Mouse (Mus musculus): ENCODE data around the gene Adgrf4. TPM values are rescaled to one million over a fixed set of nuclear protein-coding genes. Genes with fewer than 3 reads are reported as not detected.

The Adgrf4 gene
- 3.6 and 4.4 TPM in 2 replicates for polyA plus RNA-seq (2012; rRNA removed)

GRCm38 (mm10) chr17:42692136-42692535, at the start of gene Adgrf4:
Adgrf4 (minus strand) TSS chr17:42692284.
- no peaks in the 10 kb centered on the region for H3K4me1 ChIP-seq (ENCODE audit: control insufficient read depth, insufficient read depth, low read length)
- no peak within 1 kb of the TSS for H3K27ac ChIP-seq (ENCODE audit: insufficient read depth, low read length)
- TF ChIP-seq CTCF (IDR thresholded peaks at IDR 0.05; ENCODE audit: extremely low read depth, insufficient read depth, low read length) (no peak), POLR2A (IDR thresholded peaks at IDR 0.05; ENCODE audit: extremely low read depth, insufficient read depth, low read length) (no peak)
- H3K4me3 ChIP-seq (ENCODE audit: insufficient read depth, low read length), result no peak within 1 kb of the TSS

- Histone ChIP-seq H3K4me1 (ENCODE audit: control insufficient read depth, insufficient read depth, low read length) (no peaks in the 10 kb centered on the region), H3K4me3 (ENCODE audit: insufficient read depth, low read length) (no peak within 1 kb of the TSS), H3K27ac (ENCODE audit: insufficient read depth, low read length) (no peak within 1 kb of the TSS; the same call in 1 of the 2 replicates)
- TF ChIP-seq CTCF (IDR thresholded peaks at IDR 0.05; ENCODE audit: extremely low read depth, insufficient read depth, low read length) (no peak), POLR2A (IDR thresholded peaks at IDR 0.05; ENCODE audit: extremely low read depth, insufficient read depth, low read length) (no peak)
These were observed 49.7 kb upstream of the Adgrf4 start, which contains the start of gene Adgrf2 for GRCm38 (mm10) chr17:42741801-42742217. Adgrf2 (minus strand) TSS chr17:42742179.

- no peak overlapping the region for H3K4me3 ChIP-seq (ENCODE audit: insufficient read depth, low read length)
- H3K27ac ChIP-seq (ENCODE audit: insufficient read depth, low read length), result no peak overlapping the region
- TF ChIP-seq CTCF (IDR thresholded peaks at IDR 0.05; ENCODE audit: extremely low read depth, insufficient read depth, low read length) (no peak), POLR2A (IDR thresholded peaks at IDR 0.05; ENCODE audit: extremely low read depth, insufficient read depth, low read length) (no peak)
- no peaks in the 10 kb centered on the region for H3K4me1 ChIP-seq (ENCODE audit: control insufficient read depth, insufficient read depth, low read length)
These were observed 46.7 kb upstream of the Adgrf4 start for GRCm38 (mm10) chr17:42738794-42739193.

GRCm38 (mm10) chr17:42717161-42717560, 25.1 kb upstream of the Adgrf4 start:
- Histone ChIP-seq H3K4me3 (ENCODE audit: insufficient read depth, low read length) (no peak overlapping the region), H3K27ac (ENCODE audit: insufficient read depth, low read length) (no peak overlapping the region), H3K4me1 (ENCODE audit: control insufficient read depth, insufficient read depth, low read length) (no peaks in the 10 kb centered on the region)
- TF ChIP-seq CTCF (IDR thresholded peaks at IDR 0.05; ENCODE audit: extremely low read depth, insufficient read depth, low read length) (0 out of 2 replicates have a peak, but pooled peaks have one; percentile 16), POLR2A (IDR thresholded peaks at IDR 0.05; ENCODE audit: extremely low read depth, insufficient read depth, low read length) (no peak)

- Histone ChIP-seq H3K4me1 (ENCODE audit: control insufficient read depth, insufficient read depth, low read length) (no peaks in the 10 kb centered on the region), H3K4me3 (ENCODE audit: insufficient read depth, low read length) (no peak overlapping the region), H3K27ac (ENCODE audit: insufficient read depth, low read length) (no peak overlapping the region)
- TF ChIP-seq POLR2A (IDR thresholded peaks at IDR 0.05; ENCODE audit: extremely low read depth, insufficient read depth, low read length) (no peak), CTCF (IDR thresholded peaks at IDR 0.05; ENCODE audit: extremely low read depth, insufficient read depth, low read length) (no peak)
These were observed 22.9 kb upstream of the Adgrf4 start for GRCm38 (mm10) chr17:42714991-42715390.

GRCm38 (mm10) chr17:42710717-42711116, 18.6 kb upstream of the Adgrf4 start:
- Histone ChIP-seq H3K4me1 (ENCODE audit: control insufficient read depth, insufficient read depth, low read length) (no peaks in the 10 kb centered on the region), H3K4me3 (ENCODE audit: insufficient read depth, low read length) (no peak overlapping the region), H3K27ac (ENCODE audit: insufficient read depth, low read length) (no peak overlapping the region)
- TF ChIP-seq CTCF (IDR thresholded peaks at IDR 0.05; ENCODE audit: extremely low read depth, insufficient read depth, low read length), result no peak
- TF ChIP-seq POLR2A (IDR thresholded peaks at IDR 0.05; ENCODE audit: extremely low read depth, insufficient read depth, low read length), result no peak

- no peak overlapping the region for H3K27ac ChIP-seq (ENCODE audit: insufficient read depth, low read length)
- TF ChIP-seq CTCF (IDR thresholded peaks at IDR 0.05; ENCODE audit: extremely low read depth, insufficient read depth, low read length), result no peak
- TF ChIP-seq POLR2A (IDR thresholded peaks at IDR 0.05; ENCODE audit: extremely low read depth, insufficient read depth, low read length), result no peak
These were observed 13.5 kb upstream of the Adgrf4 start for GRCm38 (mm10) chr17:42705611-42706010.

GRCm38 (mm10) chr17:42702198-42702597, 10.1 kb upstream of the Adgrf4 start:
- no peak overlapping the region for H3K4me3 ChIP-seq (ENCODE audit: insufficient read depth, low read length)
- TF ChIP-seq CTCF (IDR thresholded peaks at IDR 0.05; ENCODE audit: extremely low read depth, insufficient read depth, low read length), result no peak
- no peak for TF ChIP-seq POLR2A (IDR thresholded peaks at IDR 0.05; ENCODE audit: extremely low read depth, insufficient read depth, low read length)

More at GRCm38 (mm10) chr17:42705611-42706010, 13.5 kb upstream of the Adgrf4 start:
- Histone ChIP-seq H3K4me3 (ENCODE audit: insufficient read depth, low read length) (no peak overlapping the region), H3K4me1 (ENCODE audit: control insufficient read depth, insufficient read depth, low read length) (no peaks in the 10 kb centered on the region)

GRCm38 (mm10) chr17:42694730-42695129, 2.6 kb upstream of the Adgrf4 start:
- H3K27ac ChIP-seq (ENCODE audit: insufficient read depth, low read length), result no peak overlapping the region
- no peak for TF ChIP-seq CTCF (IDR thresholded peaks at IDR 0.05; ENCODE audit: extremely low read depth, insufficient read depth, low read length)
- TF ChIP-seq POLR2A (IDR thresholded peaks at IDR 0.05; ENCODE audit: extremely low read depth, insufficient read depth, low read length), result no peak
- H3K4me3 ChIP-seq (ENCODE audit: insufficient read depth, low read length), result no peak overlapping the region
- no peaks in the 10 kb centered on the region for H3K4me1 ChIP-seq (ENCODE audit: control insufficient read depth, insufficient read depth, low read length)

More at GRCm38 (mm10) chr17:42702198-42702597, 10.1 kb upstream of the Adgrf4 start:
- Histone ChIP-seq H3K27ac (ENCODE audit: insufficient read depth, low read length) (no peak overlapping the region), H3K4me1 (ENCODE audit: control insufficient read depth, insufficient read depth, low read length) (no peaks in the 10 kb centered on the region)

- H3K4me1 ChIP-seq (ENCODE audit: control insufficient read depth, insufficient read depth, low read length), result no peaks in the 10 kb centered on the region
- TF ChIP-seq POLR2A (IDR thresholded peaks at IDR 0.05; ENCODE audit: extremely low read depth, insufficient read depth, low read length) (no peak), CTCF (IDR thresholded peaks at IDR 0.05; ENCODE audit: extremely low read depth, insufficient read depth, low read length) (no peak)
- H3K27ac ChIP-seq (ENCODE audit: insufficient read depth, low read length), result no peak overlapping the region
These were observed 1.6 kb downstream of the Adgrf4 start for GRCm38 (mm10) chr17:42690531-42690930.

More at GRCm38 (mm10) chr17:42690531-42690930, 1.6 kb downstream of the Adgrf4 start:
- H3K4me3 ChIP-seq (ENCODE audit: insufficient read depth, low read length), result no peak overlapping the region
